Mouse (Mus musculus) limb, embryonic 15.5 days (tissue): ENCODE measurements around the gene Serpinh1. TPM values are rescaled to one million over a fixed set of nuclear protein-coding genes. Genes with fewer than 3 reads are reported as not detected.
A peak's percentile ranks its signal among the peaks of the same experiment; 100 is the strongest.
"Not testable (repeated sequence)": the region's sequence is repeated elsewhere in the genome, so short reads cannot be mapped to it uniquely, and the experiment has no call there.

Experiments
- ATAC-seq: fragments of 200-750 bp; cut with Nextera tagmentation; 2 replicates; pipeline ENCODE4 v1.8.0; 2017; ENCODE audit warnings: low read depth, moderate TSS enrichment; ENCODE audit not compliant: insufficient number of reproducible peaks, low FRiP score, low TSS enrichment
- H3K27ac ChIP-seq: fragments of 300-500 bp; sonication (generic); 2 replicates; pipeline ENCODE4 v1.5.1; 2015; ENCODE audit warnings: moderate library complexity, mild to moderate bottlenecking, inconsistent platforms
- H3K27me3 ChIP-seq: fragments of 300-500 bp; sonication (generic); 2 replicates; pipeline ENCODE4 v1.6.1; 2015; ENCODE audit warnings: inconsistent platforms
- H3K36me3 ChIP-seq: fragments of 300-500 bp; sonication (generic); 2 replicates; pipeline ENCODE4 v1.6.1; 2015; ENCODE audit warnings: inconsistent platforms
- H3K4me1 ChIP-seq: fragments of 300-500 bp; sonication (generic); 2 replicates; pipeline ENCODE4 v1.6.1; 2015; ENCODE audit warnings: inconsistent platforms
- H3K4me2 ChIP-seq: fragments of 300-500 bp; sonication (generic); 2 replicates; pipeline ENCODE4 v1.6.1; 2015; ENCODE audit warnings: mild to moderate bottlenecking, inconsistent platforms
- H3K4me3 ChIP-seq: fragments of 300-500 bp; sonication (generic); 2 replicates; pipeline ENCODE4 v1.5.1; 2015; ENCODE audit warnings: mild to moderate bottlenecking, inconsistent platforms
- H3K9ac ChIP-seq: fragments of 300-500 bp; sonication (generic); 2 replicates; pipeline ENCODE4 v1.6.1; 2015; ENCODE audit warnings: inconsistent platforms
- H3K9me3 ChIP-seq: fragments of 300-500 bp; sonication (generic); 2 replicates; pipeline ENCODE4 v1.6.1; 2016; ENCODE audit warnings: inconsistent platforms
- WGBS: fragments of 180-500 bp; shearing (Covaris S2); methylation state at CpG from one replicate; pipeline ENCODE4 v1.1.7; 2015; 5-methylcytosine and 5-hydroxymethylcytosine counted together
- polyA plus RNA-seq: library from polyadenylated mRNA; unstranded; fragments of >200 nt; fragmentation: Nextera tagmentation; extraction: Ambion mirVana; gene quantifications from 2 replicates; pipeline ENCODE4 v1.2.1, GENCODE M21; 2015

Serpinh1 gene
- polyA plus RNA-seq, 1 experiment from 2014 or later: 2,485 TPM

- Histone ChIP-seq H3K27me3 (peaks cover 8% of the 10 kb centered on the region; the same call in 1 of the 2 replicates), H3K9me3 (no peaks in the 10 kb centered on the region), H3K4me3 (no peak overlapping the region), H3K27ac (no peak overlapping the region), H3K4me1 (peaks cover 32% of the 10 kb centered on the region), H3K36me3 (no peaks in the 10 kb centered on the region), H3K4me2 (no peak overlapping the region), H3K9ac (no peak overlapping the region)
- WGBS: 53% methylated on average over 5 of the region's 5 CpGs
- ATAC-seq: no peak
These were observed 33.0 kb upstream of the Serpinh1 start for GRCm38 (mm10) chr7:99386030-99386429.

- no peaks in the 10 kb centered on the region for H3K36me3 ChIP-seq
- H3K9me3 ChIP-seq: no peaks in the 10 kb centered on the region
- H3K9ac ChIP-seq: no peak overlapping the region
- peaks cover 8% of the 10 kb centered on the region; the same call in 1 of the 2 replicates for H3K27me3 ChIP-seq
- WGBS: 33% methylated on average over 4 of the region's 4 CpGs
- H3K4me3 ChIP-seq: no peak overlapping the region
- peaks cover 43% of the 10 kb centered on the region for H3K4me1 ChIP-seq
- peak overlapping the region; percentile 97; the same call in 1 of the 2 replicates for H3K4me2 ChIP-seq
- no peak for ATAC-seq
- H3K27ac ChIP-seq: peak overlapping the region; percentile 13
These were observed 31.1 kb upstream of the Serpinh1 start for GRCm38 (mm10) chr7:99384101-99384611.

DNA sequence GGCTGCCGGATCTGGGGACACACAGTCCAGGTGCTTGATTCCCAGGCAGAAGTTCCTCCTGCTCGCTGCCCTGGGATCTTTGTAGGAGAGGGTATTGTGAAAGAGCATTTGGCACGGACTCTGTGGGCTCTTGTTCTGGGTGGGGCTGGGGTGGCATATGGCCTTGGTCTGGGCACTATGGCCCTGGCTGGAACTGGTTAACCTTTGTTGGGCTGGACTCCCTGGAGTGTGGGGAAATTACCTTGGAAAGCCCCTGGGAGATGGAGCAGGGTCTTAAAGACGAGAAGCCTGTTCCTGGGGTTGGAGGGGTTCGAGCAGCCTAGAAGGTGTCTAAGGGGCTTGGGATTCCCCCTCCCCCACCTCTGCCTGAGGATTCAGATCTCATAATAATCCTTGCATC is 30.2 kb upstream of the Serpinh1 start:
- peak overlapping the region; percentile 97 for H3K4me2 ChIP-seq
- H3K27ac ChIP-seq: 0 out of 2 replicates have a peak overlapping the region, but pooled peaks have one; percentile 13
- peaks cover 43% of the 10 kb centered on the region for H3K4me1 ChIP-seq
- no peaks in the 10 kb centered on the region for H3K9me3 ChIP-seq
- WGBS: 60% methylated on average over 5 of the region's 5 CpGs
- peak overlapping the region; percentile 64 for H3K4me3 ChIP-seq
- no peak for ATAC-seq
- H3K36me3 ChIP-seq: no peaks in the 10 kb centered on the region
- peaks cover 8% of the 10 kb centered on the region; the same call in 1 of the 2 replicates for H3K27me3 ChIP-seq
- H3K9ac ChIP-seq: peak overlapping the region; percentile 14; the same call in 1 of the 2 replicates

DNA sequence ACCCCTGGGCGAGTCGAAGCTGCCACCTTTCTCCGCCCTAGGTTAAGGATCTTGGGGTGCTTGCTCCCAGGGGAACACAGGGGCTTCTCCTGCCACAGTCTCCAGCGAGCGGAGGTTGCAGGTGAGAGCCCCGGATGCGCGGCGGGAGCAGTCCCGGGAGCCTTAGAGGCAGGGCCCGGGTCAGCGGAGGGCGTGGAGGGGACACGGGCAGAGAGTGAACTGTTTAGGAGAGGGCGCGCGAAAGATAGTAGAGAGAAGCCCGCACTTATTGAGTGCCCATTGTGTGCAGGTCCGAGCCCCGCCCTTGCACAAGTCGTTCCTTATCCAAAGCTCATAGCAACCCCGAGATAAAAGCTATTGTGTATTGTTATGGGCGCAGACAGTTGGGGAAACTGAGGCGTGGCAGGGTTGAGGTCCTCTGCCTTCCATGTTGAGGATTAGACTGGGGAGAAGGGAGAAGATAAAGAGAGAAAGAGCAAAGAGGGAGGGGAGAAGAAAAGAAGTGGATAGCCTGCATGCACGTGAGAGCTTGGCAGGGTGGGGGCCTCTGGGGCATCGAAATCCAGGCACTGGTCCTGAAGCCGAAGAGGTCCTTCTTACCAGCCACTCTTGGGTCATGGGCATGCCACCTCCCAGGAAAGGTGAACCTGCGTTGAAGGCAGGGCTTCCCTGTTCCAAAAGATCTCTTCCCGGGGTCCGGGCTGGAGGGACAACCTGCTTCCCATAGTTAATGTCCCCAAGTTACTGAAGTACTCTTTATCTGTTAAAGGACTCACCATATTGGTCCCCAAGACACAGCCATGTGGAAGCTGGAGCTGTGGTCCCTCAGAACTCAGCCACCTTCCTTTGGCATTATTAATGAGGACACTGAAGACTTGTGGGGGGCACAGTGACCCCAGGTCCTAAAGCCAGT is 29.3 kb upstream of the Serpinh1 start:
- peak overlapping the region; percentile 64 for H3K4me3 ChIP-seq
- H3K9me3 ChIP-seq: no peaks in the 10 kb centered on the region
- ATAC-seq: no peak
- H3K27me3 ChIP-seq: peaks cover 8% of the 10 kb centered on the region; the same call in 1 of the 2 replicates
- no peaks in the 10 kb centered on the region for H3K36me3 ChIP-seq
- peaks cover 43% of the 10 kb centered on the region for H3K4me1 ChIP-seq
- H3K4me2 ChIP-seq: peak overlapping the region; percentile 97
- 12% methylated on average over 30 of the region's 30 CpGs for WGBS
- H3K27ac ChIP-seq: peak overlapping the region; percentile 78
- H3K9ac ChIP-seq: peak overlapping the region; percentile 64

- H3K4me2 ChIP-seq: peak within 1 kb of the TSS; percentile 97
- under 1% methylated on average over 67 of the region's 73 CpGs for WGBS
- peak within 1 kb of the TSS; percentile 64 for H3K4me3 ChIP-seq
- ATAC-seq: peak; percentile 98
- H3K4me1 ChIP-seq: peaks cover 43% of the 10 kb centered on the region
- H3K9me3 ChIP-seq: no peaks in the 10 kb centered on the region
- peak within 1 kb of the TSS; percentile 68 for H3K9ac ChIP-seq
- H3K27ac ChIP-seq: peak within 1 kb of the TSS; percentile 97
- H3K36me3 ChIP-seq: no peaks in the 10 kb centered on the region
- peaks cover 8% of the 10 kb centered on the region; the same call in 1 of the 2 replicates for H3K27me3 ChIP-seq
These were observed 28.4 kb upstream of the Serpinh1 start, which contains the start of gene Gdpd5 for GRCm38 (mm10) chr7:99381214-99382087. Gene Gdpd5, plus strand, starts transcription at chr7:99381414.

GRCm38 (mm10) chr7:99380491-99381213 is 27.6 kb upstream of the Serpinh1 start:
- ATAC-seq: peak; percentile 74
- H3K27ac ChIP-seq: peak overlapping the region; percentile 97
- peak overlapping the region; percentile 97 for H3K4me2 ChIP-seq
- H3K4me3 ChIP-seq: peak overlapping the region; percentile 64
- no peaks in the 10 kb centered on the region for H3K36me3 ChIP-seq
- under 1% methylated on average over 24 of the region's 24 CpGs for WGBS
- H3K27me3 ChIP-seq: peaks cover 8% of the 10 kb centered on the region; the same call in 1 of the 2 replicates
- no peaks in the 10 kb centered on the region for H3K9me3 ChIP-seq
- H3K4me1 ChIP-seq: peaks cover 43% of the 10 kb centered on the region
- H3K9ac ChIP-seq: peak overlapping the region; percentile 68

DNA sequence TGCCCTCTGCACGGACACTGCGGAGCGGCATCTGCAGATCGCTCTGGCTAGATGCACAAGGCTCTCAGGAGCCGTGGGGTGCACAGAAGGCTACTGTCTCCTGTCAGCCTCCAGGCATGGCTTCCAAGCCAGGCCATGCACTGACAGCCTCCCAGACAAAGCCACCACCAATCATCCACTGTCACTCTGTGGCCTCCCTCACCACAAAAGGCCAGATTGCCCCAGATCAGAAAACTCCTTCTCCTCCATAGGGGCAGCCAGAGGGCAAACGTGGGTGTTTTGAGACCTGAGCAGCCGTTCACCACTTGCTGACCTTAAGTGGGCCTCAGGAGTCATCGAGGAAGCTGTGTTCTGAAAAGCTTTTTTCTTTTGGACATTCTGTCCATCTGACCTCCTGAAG is 25.8 kb upstream of the Serpinh1 start:
- H3K27me3 ChIP-seq: peaks cover 8% of the 10 kb centered on the region; the same call in 1 of the 2 replicates
- no peaks in the 10 kb centered on the region for H3K9me3 ChIP-seq
- H3K27ac ChIP-seq: no peak overlapping the region
- no peaks in the 10 kb centered on the region for H3K36me3 ChIP-seq
- H3K4me3 ChIP-seq: no peak overlapping the region
- H3K9ac ChIP-seq: no peak overlapping the region
- H3K4me1 ChIP-seq: peaks cover 34% of the 10 kb centered on the region
- no peak overlapping the region for H3K4me2 ChIP-seq
- no peak for ATAC-seq
- WGBS: 66% methylated on average over 8 of the region's 8 CpGs

GRCm38 (mm10) chr7:99375455-99375854 is 22.4 kb upstream of the Serpinh1 start:
- Histone ChIP-seq H3K4me3 (no peak overlapping the region), H3K4me2 (no peak overlapping the region), H3K4me1 (peaks cover 8% of the 10 kb centered on the region; the same call in 1 of the 2 replicates), H3K27me3 (peaks cover 3% of the 10 kb centered on the region; the same call in 1 of the 2 replicates), H3K9me3 (no peaks in the 10 kb centered on the region), H3K27ac (no peak overlapping the region), H3K36me3 (no peaks in the 10 kb centered on the region), H3K9ac (no peak overlapping the region)
- WGBS: 4% methylated on average over 4 of the region's 4 CpGs
- ATAC-seq: no peak

GRCm38 (mm10) chr7:99374325-99374724 is 21.3 kb upstream of the Serpinh1 start:
- WGBS: 62% methylated on average over 3 of the region's 3 CpGs
- ATAC-seq, H3K4me2 ChIP-seq, H3K9ac ChIP-seq, H3K4me1 ChIP-seq, H3K4me3 ChIP-seq, H3K36me3 ChIP-seq, H3K27ac ChIP-seq, H3K27me3 ChIP-seq, H3K9me3 ChIP-seq: not testable (repeated sequence)

GRCm38 (mm10) chr7:99366716-99367115 is 13.7 kb upstream of the Serpinh1 start:
- Histone ChIP-seq H3K4me2 (no peak overlapping the region), H3K27ac (no peak overlapping the region), H3K9ac (no peak overlapping the region), H3K36me3 (no peaks in the 10 kb centered on the region), H3K4me3 (no peak overlapping the region), H3K4me1 (peaks cover 10% of the 10 kb centered on the region), H3K27me3 (peaks cover 3% of the 10 kb centered on the region; the same call in 1 of the 2 replicates), H3K9me3 (no peaks in the 10 kb centered on the region)
- 48% methylated on average over 6 of the region's 6 CpGs for WGBS
- no peak for ATAC-seq

DNA sequence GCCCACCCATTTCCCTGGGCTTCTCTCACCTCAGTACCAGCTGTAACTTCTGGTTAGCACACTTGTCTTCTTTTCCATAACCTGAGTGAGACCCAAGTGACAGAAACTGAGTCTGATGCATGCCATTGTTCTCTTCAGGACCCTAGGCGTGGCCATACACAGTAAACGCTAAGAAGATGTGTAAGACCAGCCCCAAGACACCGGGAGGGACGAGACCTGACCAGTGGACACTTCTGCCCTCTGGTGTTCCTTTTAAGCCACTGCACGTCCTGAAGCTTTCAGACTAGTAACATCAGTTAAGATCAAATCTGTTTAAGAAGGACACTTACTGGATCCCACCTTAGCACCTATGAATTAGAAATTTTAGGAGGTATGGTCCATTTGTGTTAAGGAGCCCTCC is 12.0 kb upstream of the Serpinh1 start:
- H3K4me2 ChIP-seq: no peak overlapping the region
- no peaks in the 10 kb centered on the region for H3K9me3 ChIP-seq
- peaks cover 20% of the 10 kb centered on the region for H3K4me1 ChIP-seq
- no peak overlapping the region for H3K4me3 ChIP-seq
- no peak overlapping the region for H3K9ac ChIP-seq
- 2% methylated on average over 5 of the region's 5 CpGs for WGBS
- no peaks in the 10 kb centered on the region for H3K27me3 ChIP-seq
- no peak for ATAC-seq
- peak overlapping the region; percentile 48; the same call in 1 of the 2 replicates for H3K27ac ChIP-seq
- no peaks in the 10 kb centered on the region for H3K36me3 ChIP-seq
